Mouse (Mus musculus) kidney, embryonic 14.5 days (tissue): ENCODE measurements around the gene Klf17. TPM values are rescaled to one million over a fixed set of nuclear protein-coding genes. Genes with fewer than 3 reads are reported as not detected.
"Not testable (repeated sequence)": the region's sequence is repeated elsewhere in the genome, so short reads cannot be mapped to it uniquely, and the experiment has no call there.

ENCODE experiments used
- ATAC-seq: fragments of 200-750 bp; cut with Nextera tagmentation; 2 replicates; pipeline ENCODE4 v1.8.0; 2017; ENCODE audit warnings: moderate number of reproducible peaks, mild to moderate bottlenecking, moderate TSS enrichment, moderate library complexity; ENCODE audit not compliant: low FRiP score, low TSS enrichment
- H3K27ac ChIP-seq: fragments of 300-500 bp; sonication (generic); 2 replicates; pipeline ENCODE4 v1.5.1; 2014; ENCODE audit warnings: low read depth, mild to moderate bottlenecking, low read length, moderate library complexity, mixed read lengths
- H3K27me3 ChIP-seq: fragments of 300-500 bp; sonication (generic); 2 replicates; pipeline ENCODE4 v1.6.1; 2014; ENCODE audit warnings: mild to moderate bottlenecking, low read length; ENCODE audit not compliant: control insufficient read depth, insufficient read depth
- H3K36me3 ChIP-seq: fragments of 300-500 bp; sonication (generic); 2 replicates; pipeline ENCODE4 v1.6.1; 2014; ENCODE audit warnings: low read length, mixed read lengths; ENCODE audit not compliant: control insufficient read depth, insufficient read depth
- H3K4me1 ChIP-seq: fragments of 300-500 bp; sonication (generic); 2 replicates; pipeline ENCODE4 v1.6.1; 2014; ENCODE audit warnings: low read length, mixed read lengths; ENCODE audit not compliant: control insufficient read depth, insufficient read depth
- H3K4me2 ChIP-seq: fragments of 300-500 bp; sonication (generic); replicated peaks from 2 replicates; pipeline ENCODE4 v1.6.1; 2014; ENCODE audit warnings: low read depth, mild to moderate bottlenecking, low read length
- H3K4me3 ChIP-seq: fragments of 300-500 bp; sonication (generic); 2 replicates; pipeline ENCODE4 v1.5.1; 2014; ENCODE audit warnings: mild to moderate bottlenecking, low read length
- H3K9ac ChIP-seq: fragments of 300-500 bp; sonication (generic); 2 replicates; pipeline ENCODE4 v1.6.1; 2014; ENCODE audit warnings: low read depth, mild to moderate bottlenecking, low read length, moderate library complexity
- H3K9me3 ChIP-seq: fragments of 300-500 bp; sonication (generic); 2 replicates; pipeline ENCODE4 v1.6.1; 2016; ENCODE audit warnings: low read length; ENCODE audit not compliant: control insufficient read depth
- WGBS: fragments of 180-500 bp; shearing (Covaris S2); extraction: QIAGEN DNeasy Blood & Tissue Kit; methylation state at CpG from one replicate; pipeline ENCODE4 v1.1.7; 2014; 5-methylcytosine and 5-hydroxymethylcytosine counted together
- polyA plus RNA-seq: library from polyadenylated mRNA; unstranded; fragments of >200 nt; fragmentation: Nextera tagmentation; extraction: Ambion mirVana; gene quantifications from 2 replicates; pipeline ENCODE4 v1.2.1, GENCODE M21; 2014

Gene Klf17
- polyA plus RNA-seq, 1 experiment from 2014 or later, result not detected

DNA sequence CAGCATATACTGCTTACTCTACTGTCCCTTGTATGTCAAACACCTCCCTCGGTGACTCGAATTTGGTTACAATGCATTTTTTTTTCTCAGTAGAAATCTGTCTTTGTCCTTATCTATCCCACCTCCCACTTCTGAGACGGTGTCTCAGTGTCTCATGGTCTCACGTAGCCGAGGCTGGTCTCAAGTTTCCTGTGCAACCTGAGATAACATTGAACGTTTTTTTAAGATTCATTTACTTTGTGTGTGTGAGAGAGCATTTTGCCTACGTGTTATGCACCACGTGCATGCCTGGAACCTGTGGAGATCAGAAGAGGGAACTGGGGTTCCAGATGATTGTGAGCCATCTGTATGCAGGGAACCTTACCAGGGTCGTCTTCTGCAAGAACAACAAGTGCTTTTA is 7.5 kb upstream of the Klf17 start:
- Histone ChIP-seq H3K4me2 (no peak overlapping the region), H3K27ac (no peak overlapping the region), H3K27me3 (no peaks in the 10 kb centered on the region), H3K9ac (no peak overlapping the region), H3K36me3 (no peaks in the 10 kb centered on the region), H3K4me1 (no peaks in the 10 kb centered on the region), H3K4me3 (no peak overlapping the region), H3K9me3 (no peaks in the 10 kb centered on the region)
- WGBS, result 38% methylated on average over 9 of the region's 9 CpGs
- no peak for ATAC-seq

DNA sequence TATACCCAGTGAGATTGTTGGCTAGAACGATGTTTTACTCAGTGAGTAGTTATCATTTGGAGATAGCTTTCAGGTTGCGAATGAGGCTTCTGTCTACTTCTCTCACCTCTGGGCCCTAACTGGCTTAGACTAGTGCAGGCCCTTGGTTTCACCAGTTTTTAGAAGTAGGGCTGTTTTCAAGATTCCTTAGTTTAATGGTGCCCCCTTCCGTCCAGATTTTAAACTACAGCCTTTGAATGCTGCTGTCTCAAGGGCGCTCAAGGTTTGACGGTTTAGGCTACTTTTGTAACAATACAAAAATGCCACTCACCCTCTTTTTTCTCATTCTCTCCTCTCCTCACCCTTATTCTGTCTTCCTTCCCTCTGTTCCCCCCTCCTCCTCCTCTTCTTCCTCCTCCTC is 5.5 kb upstream of the Klf17 start:
- Histone ChIP-seq H3K36me3 (no peaks in the 10 kb centered on the region), H3K4me1 (no peaks in the 10 kb centered on the region), H3K9ac (no peak overlapping the region), H3K4me3 (no peak overlapping the region), H3K27ac (no peak overlapping the region), H3K9me3 (no peaks in the 10 kb centered on the region), H3K4me2 (no peak overlapping the region), H3K27me3 (no peaks in the 10 kb centered on the region)
- WGBS, result 26% methylated on average over 5 of the region's 5 CpGs
- no peak for ATAC-seq

DNA sequence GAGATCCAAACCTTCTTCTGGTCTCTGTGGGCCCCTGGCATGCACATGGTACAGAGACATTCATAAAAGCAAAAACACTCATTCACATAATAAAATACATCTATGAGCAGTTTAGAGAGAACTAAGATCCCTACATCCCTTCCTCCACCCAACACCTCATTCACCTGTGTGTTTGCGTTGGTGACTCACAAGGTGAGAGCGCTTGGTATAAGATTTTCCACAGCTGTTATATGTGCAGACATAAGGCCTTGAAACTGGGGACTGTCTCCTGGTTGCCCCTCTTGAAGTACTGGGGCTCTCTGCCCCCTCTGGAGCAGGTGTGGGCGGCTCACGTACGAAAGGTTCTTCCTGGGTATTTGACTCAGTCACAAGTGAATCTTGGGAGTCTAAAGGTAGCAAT is 5.3 kb downstream of the Klf17 start:
- Histone ChIP-seq H3K9me3 (no peaks in the 10 kb centered on the region), H3K4me3 (no peak overlapping the region), H3K36me3 (no peaks in the 10 kb centered on the region), H3K27me3 (no peaks in the 10 kb centered on the region), H3K4me1 (no peaks in the 10 kb centered on the region), H3K9ac (no peak overlapping the region), H3K27ac (no peak overlapping the region), H3K4me2 (no peak overlapping the region)
- ATAC-seq, result no peak
- WGBS, result 92% methylated on average over 5 of the region's 5 CpGs

DNA sequence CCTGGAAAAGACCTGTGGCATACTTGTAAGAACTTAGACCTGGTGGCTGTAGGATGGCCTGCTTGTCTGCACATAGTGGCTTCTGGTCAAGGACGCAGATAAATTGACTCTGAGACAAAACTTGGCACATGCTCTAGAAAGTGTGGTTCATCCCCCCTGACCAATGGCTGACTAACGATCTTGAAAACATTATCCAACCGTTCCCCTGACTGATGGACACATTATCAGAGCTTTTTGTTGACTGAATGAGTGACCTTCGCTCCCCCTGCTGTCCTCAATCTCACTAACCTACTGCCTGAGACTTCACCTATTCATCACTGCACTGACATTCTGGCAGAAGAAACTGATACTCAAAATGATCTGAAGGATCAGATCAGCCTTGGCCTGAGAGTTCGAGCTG is 13.0 kb downstream of the Klf17 start:
- WGBS, result 53% methylated on average over 5 of the region's 5 CpGs
- not testable (repeated sequence) for H3K36me3 ChIP-seq, ATAC-seq, H3K4me1 ChIP-seq, H3K27me3 ChIP-seq, H3K4me2 ChIP-seq, H3K9ac ChIP-seq, H3K9me3 ChIP-seq, H3K27ac ChIP-seq, H3K4me3 ChIP-seq

DNA sequence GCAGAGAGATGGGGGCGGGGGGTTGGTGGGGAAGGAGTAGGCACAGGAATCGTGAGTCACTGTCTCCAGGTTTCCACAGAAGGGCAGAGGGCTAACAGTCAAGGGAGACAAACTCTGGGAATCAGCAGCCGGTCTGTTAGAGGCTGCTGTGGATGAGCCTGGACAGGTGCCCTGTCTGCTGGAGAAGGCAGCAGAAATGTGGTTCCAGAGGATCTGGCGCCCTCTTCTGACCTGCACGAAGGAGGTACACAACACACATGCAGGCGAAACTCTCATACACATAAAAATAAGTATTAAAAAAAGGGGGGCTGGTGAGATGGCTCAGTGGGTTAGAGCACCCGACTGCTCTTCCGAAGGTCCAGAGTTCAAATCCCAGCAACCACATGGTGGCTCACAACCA is 27.9 kb downstream of the Klf17 start:
- Histone ChIP-seq H3K4me2 (no peak overlapping the region), H3K4me1 (no peaks in the 10 kb centered on the region), H3K9me3 (no peaks in the 10 kb centered on the region), H3K27ac (no peak overlapping the region), H3K9ac (no peak overlapping the region), H3K27me3 (no peaks in the 10 kb centered on the region), H3K36me3 (no peaks in the 10 kb centered on the region), H3K4me3 (no peak overlapping the region)
- no peak for ATAC-seq
- 42% methylated on average over 8 of the region's 8 CpGs for WGBS

DNA sequence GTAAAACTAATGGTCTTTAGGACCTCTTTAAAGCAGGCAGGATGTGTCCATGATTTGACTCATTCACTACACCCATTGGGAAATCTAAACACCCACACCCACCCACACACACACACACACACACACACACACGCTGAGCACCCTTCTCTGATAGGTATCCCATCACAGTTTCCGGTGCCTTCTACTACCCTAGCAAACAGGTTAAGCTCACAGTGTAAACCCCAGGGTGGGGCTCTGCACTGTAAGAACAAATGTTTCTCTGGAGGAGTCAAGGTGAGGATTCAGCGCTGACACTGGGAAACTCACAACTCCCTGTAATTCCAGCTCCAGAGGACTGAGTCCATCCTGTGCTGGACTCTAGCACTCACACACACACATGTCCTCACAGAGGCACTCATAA is 33.5 kb downstream of the Klf17 start:
- H3K4me2 ChIP-seq, result no peak overlapping the region
- H3K4me3 ChIP-seq, result no peak overlapping the region
- ATAC-seq, result no peak
- WGBS, result 79% methylated on average over 3 of the region's 3 CpGs
- no peak overlapping the region for H3K9ac ChIP-seq
- H3K27ac ChIP-seq, result no peak overlapping the region
- no peaks in the 10 kb centered on the region for H3K9me3 ChIP-seq
- no peaks in the 10 kb centered on the region for H3K4me1 ChIP-seq
- no peaks in the 10 kb centered on the region for H3K36me3 ChIP-seq
- no peaks in the 10 kb centered on the region for H3K27me3 ChIP-seq

DNA sequence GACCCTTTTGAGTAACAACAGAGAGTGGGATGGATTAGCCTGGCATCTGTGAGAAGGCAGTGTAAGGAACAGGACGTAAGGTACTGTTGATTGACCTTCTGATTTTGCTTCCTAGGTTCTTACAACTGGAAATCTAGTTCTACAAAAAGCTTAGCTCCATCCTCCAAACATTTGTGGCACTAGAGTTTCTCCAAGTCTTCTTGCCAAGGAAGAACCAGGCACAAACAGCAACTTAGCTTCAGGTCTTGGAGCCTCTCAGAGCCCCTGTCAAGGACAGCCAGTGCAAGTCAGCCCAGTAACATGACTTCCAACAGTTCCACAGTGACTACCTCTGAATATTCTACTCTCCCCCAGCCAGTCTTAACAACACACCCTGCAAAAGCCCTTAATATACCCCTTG is 41.3 kb downstream of the Klf17 start, which contains the start of gene Gm12845:
TSS of gene Gm12845 (plus strand) at position 301 of the 400 bp plus-strand sequence.
- H3K27ac ChIP-seq, result no peak within 1 kb of the TSS
- no peak within 1 kb of the TSS for H3K4me2 ChIP-seq
- no peaks in the 10 kb centered on the region for H3K4me1 ChIP-seq
- WGBS, result 85% methylated on average over 1 of the region's 1 CpGs
- H3K9ac ChIP-seq, result no peak within 1 kb of the TSS
- no peaks in the 10 kb centered on the region for H3K27me3 ChIP-seq
- no peaks in the 10 kb centered on the region for H3K9me3 ChIP-seq
- no peak for ATAC-seq
- no peak within 1 kb of the TSS for H3K4me3 ChIP-seq
- no peaks in the 10 kb centered on the region for H3K36me3 ChIP-seq

DNA sequence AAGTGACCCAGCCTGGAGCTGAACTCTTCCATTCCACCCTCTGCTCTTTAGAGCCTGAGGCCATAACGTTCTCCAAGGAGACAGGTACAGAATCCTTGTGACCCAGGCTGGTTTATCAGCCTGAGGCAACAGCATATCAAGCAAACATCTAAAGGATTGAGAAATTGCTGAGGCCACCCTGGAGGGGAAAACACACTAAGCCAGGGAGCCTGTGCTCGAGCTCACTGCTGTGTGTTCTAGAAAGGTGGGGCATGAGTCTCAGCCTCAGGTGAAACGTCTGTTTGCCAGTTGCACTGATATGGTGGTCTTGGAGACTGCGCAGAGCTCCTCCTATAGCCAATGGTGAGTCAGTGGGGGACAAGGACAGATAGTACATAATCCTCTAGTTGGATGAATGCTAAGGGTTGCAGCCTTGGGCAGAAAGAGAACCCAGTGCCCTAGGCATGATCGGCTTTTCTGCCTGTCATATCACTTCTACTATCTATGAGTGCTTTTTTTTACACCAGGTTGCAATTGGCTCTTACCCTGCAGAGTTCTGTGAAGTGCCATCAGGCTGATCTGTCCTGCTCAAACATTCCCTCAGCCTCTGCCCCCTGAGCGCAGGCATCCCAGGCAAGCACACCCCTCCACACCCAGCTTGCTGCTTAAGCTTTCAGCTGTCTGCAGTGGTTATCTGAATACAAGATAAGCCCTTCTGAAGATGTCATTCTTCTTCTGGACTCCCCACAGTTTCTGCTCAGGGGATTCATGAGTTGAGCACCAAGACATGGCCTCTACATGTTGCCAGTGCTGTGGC is 51.9 kb downstream of the Klf17 start:
- no peak overlapping the region for H3K27ac ChIP-seq
- no peak overlapping the region for H3K4me3 ChIP-seq
- H3K4me1 ChIP-seq, result no peaks in the 10 kb centered on the region
- no peaks in the 10 kb centered on the region for H3K36me3 ChIP-seq
- H3K4me2 ChIP-seq, result no peak overlapping the region
- H3K27me3 ChIP-seq, result no peaks in the 10 kb centered on the region
- no peak overlapping the region for H3K9ac ChIP-seq
- H3K9me3 ChIP-seq, result no peaks in the 10 kb centered on the region
- no peak for ATAC-seq
- WGBS, result 76% methylated on average over 6 of the region's 6 CpGs

DNA sequence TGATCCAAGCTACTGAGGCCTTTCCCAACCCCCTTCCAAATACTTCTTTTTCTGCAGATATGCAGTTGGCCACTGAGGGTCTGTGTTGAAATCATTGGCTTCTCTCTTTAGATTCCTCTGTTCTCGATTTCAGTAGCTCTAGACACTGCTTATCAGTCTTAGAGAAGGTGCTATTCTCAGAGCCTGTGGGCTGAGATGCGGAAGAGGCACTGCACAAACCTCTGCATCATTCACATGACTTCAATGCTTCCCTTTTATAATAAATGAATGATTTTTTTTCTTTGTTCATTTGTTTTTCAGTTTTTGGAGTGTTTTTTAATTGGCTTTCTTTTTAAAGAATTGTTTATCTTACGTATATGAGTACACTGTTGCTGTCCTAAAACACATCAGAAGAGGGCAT is 53.1 kb downstream of the Klf17 start:
- Histone ChIP-seq H3K4me2 (no peak overlapping the region), H3K27ac (no peak overlapping the region), H3K27me3 (no peaks in the 10 kb centered on the region), H3K9ac (no peak overlapping the region), H3K4me3 (no peak overlapping the region), H3K9me3 (no peaks in the 10 kb centered on the region), H3K4me1 (no peaks in the 10 kb centered on the region), H3K36me3 (no peaks in the 10 kb centered on the region)
- WGBS, result 87% methylated on average over 3 of the region's 3 CpGs
- no peak for ATAC-seq
